Mouse (Mus musculus): Measurements from ENCODE around the gene Iqcf1.

Iqcf1 gene

GRCm38 (mm10) chr9:106499667-106500066 lies at the start of gene Iqcf1:
Gene Iqcf1 (plus strand): TSS chr9:106499967.
- DNase-seq (ENCODE audit: low spot score in 2 of 2), result no peak

GRCm38 (mm10) chr9:106450661-106451060 lies 49.1 kb upstream of the Iqcf1 start:
- no peak for DNase-seq (ENCODE audit: low spot score in 2 of 2)

GRCm38 (mm10) chr9:106451298-106451697 lies 48.5 kb upstream of the Iqcf1 start:
- no peak for DNase-seq (ENCODE audit: low spot score in 2 of 2)

- no peak for DNase-seq (ENCODE audit: low spot score in 2 of 2)
Measured at GRCm38 (mm10) chr9:106451899-106452298, 47.9 kb upstream of the Iqcf1 start.

- DNase-seq (ENCODE audit: low spot score in 2 of 2), result no peak
Measured at GRCm38 (mm10) chr9:106452351-106452750, 47.4 kb upstream of the Iqcf1 start.

- DNase-seq (ENCODE audit: low spot score in 2 of 2), result no peak
Measured at GRCm38 (mm10) chr9:106452821-106453220, 46.9 kb upstream of the Iqcf1 start.

- DNase-seq (ENCODE audit: low spot score in 2 of 2), result no peak
Measured at GRCm38 (mm10) chr9:106453271-106454070, 46.3 kb upstream of the Iqcf1 start, which contains the start of gene Pcbp4. Gene Pcbp4 (plus strand): TSS chr9:106453291.

GRCm38 (mm10) chr9:106454071-106454761 lies 45.6 kb upstream of the Iqcf1 start:
- no peak for DNase-seq (ENCODE audit: low spot score in 2 of 2)

GRCm38 (mm10) chr9:106454888-106455681 lies 44.7 kb upstream of the Iqcf1 start:
- peak in 1 of 2 experiments; percentile 62 for DNase-seq (ENCODE audit: low spot score in 2 of 2)

GRCm38 (mm10) chr9:106456325-106457162 lies 43.2 kb upstream of the Iqcf1 start:
- no peak for DNase-seq (ENCODE audit: low spot score in 2 of 2)

GRCm38 (mm10) chr9:106457163-106457559 lies 42.6 kb upstream of the Iqcf1 start:
- DNase-seq (ENCODE audit: low spot score in 2 of 2), result no peak

- no peak for DNase-seq (ENCODE audit: low spot score in 2 of 2)
Measured at GRCm38 (mm10) chr9:106457920-106458319, 41.8 kb upstream of the Iqcf1 start.

GRCm38 (mm10) chr9:106459946-106460345 lies 39.8 kb upstream of the Iqcf1 start:
- DNase-seq (ENCODE audit: low spot score in 2 of 2), result no peak

GRCm38 (mm10) chr9:106460401-106461025 lies 39.3 kb upstream of the Iqcf1 start:
- no peak for DNase-seq (ENCODE audit: low spot score in 2 of 2)

- no peak for DNase-seq (ENCODE audit: low spot score in 2 of 2)
Measured at GRCm38 (mm10) chr9:106461026-106461415, 38.7 kb upstream of the Iqcf1 start.

GRCm38 (mm10) chr9:106461641-106462429 lies 37.9 kb upstream of the Iqcf1 start:
- DNase-seq (ENCODE audit: low spot score in 2 of 2), result no peak

GRCm38 (mm10) chr9:106462430-106462800 lies 37.4 kb upstream of the Iqcf1 start:
- DNase-seq (ENCODE audit: low spot score in 2 of 2), result no peak

GRCm38 (mm10) chr9:106463122-106464063 lies 36.4 kb upstream of the Iqcf1 start:
- no peak for DNase-seq (ENCODE audit: low spot score in 2 of 2)
